Mouse (Mus musculus) embryo, embryonic 11.5 days (tissue): ENCODE data around the gene Ackr3.

Source experiments
- DNase-seq: peaks from one replicate; pipeline ENCODE4 v3.0.0-alpha.2; 2012; ENCODE audit warnings: low read depth, low spot score

Ackr3 gene

DNA sequence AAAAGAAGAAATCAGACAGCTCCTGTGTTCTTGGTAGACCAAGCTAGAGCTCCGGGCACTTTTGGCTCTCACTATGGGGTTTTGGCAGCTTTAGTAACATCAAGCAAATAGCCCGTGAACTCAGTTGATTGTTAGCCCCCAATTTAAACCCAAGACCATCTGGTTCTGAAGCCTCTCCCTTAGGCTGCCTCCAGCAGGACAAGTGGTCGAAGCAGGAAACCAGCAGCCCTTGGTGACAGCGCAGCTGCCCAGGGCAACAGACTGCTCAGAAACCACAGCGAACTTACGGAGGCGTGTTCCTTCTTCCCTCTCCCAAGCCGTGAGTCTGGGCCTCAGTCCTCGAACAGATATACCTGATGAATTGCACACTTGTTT lies 24.5 kb downstream of the Ackr3 start:
- no peak for DNase-seq

DNA sequence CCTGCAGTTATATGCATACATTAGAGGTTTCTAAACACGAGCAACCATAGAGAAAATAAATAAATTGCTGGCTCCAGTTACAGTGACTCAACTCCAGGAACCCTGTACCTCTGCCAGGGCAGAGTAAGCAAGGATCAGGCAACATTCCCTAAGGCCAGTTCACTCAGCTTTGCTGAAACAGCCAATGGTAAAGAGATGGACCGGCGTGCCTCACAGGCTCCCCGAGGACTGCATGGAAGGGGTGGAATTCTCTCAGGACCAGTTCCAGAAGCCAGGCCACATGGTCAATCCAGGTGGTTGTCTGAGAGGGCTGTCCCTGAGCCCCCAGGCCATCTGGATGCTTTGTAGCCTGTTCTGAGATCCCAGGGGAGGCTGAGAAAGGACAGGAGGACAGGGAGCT lies 26.8 kb downstream of the Ackr3 start:
- no peak for DNase-seq

DNA sequence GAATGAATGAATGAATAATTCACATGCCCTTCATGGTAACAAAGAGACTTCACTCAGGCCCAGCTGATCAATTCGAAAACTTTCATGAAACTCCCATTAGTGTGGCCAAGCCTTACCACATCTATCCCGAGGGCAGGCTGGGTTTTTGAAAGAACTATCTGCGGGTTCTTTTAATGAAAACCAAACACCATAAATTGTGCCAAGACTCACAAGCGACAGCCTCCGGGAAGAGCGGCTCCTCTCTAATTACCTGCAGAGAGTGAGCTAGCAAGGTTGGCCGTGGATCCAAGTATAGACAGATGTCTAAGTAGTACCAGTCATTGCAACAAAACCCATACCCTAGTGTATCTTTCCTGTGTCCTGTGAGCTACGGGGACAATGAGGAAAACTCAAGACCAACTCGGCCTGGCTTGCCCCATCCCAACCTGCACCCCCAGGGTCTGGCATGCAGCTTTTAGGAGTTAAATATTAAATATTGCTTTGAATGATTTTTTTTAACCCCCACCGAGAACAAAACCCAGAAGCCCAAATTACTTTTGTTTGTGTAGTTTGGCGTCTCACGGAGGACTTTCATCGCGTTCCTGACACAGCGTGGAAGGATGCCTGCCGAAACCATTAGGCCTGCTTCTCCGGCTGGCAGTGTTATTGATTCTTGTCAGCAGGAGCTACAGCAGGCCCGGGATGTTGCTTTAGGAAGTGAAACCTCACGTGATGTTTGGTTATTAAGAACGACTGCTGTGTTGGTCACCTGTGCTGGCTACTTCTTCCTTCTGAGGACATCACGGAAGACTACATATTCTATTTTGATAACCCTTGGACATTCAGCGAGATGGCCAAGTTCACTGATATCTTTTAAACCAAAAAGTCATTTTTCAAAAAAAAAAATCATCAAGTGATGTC lies 28.1 kb downstream of the Ackr3 start:
- DNase-seq, result no peak

GRCm38 (mm10) chr1:90232491-90232885 lies 28.7 kb downstream of the Ackr3 start:
- DNase-seq, result no peak

- no peak for DNase-seq
Measured at GRCm38 (mm10) chr1:90234620-90235054, 30.9 kb downstream of the Ackr3 start.

- DNase-seq, result no peak
Measured at GRCm38 (mm10) chr1:90236640-90237039, 32.9 kb downstream of the Ackr3 start.

GRCm38 (mm10) chr1:90238095-90238888 lies 34.5 kb downstream of the Ackr3 start:
- DNase-seq, result no peak

DNA sequence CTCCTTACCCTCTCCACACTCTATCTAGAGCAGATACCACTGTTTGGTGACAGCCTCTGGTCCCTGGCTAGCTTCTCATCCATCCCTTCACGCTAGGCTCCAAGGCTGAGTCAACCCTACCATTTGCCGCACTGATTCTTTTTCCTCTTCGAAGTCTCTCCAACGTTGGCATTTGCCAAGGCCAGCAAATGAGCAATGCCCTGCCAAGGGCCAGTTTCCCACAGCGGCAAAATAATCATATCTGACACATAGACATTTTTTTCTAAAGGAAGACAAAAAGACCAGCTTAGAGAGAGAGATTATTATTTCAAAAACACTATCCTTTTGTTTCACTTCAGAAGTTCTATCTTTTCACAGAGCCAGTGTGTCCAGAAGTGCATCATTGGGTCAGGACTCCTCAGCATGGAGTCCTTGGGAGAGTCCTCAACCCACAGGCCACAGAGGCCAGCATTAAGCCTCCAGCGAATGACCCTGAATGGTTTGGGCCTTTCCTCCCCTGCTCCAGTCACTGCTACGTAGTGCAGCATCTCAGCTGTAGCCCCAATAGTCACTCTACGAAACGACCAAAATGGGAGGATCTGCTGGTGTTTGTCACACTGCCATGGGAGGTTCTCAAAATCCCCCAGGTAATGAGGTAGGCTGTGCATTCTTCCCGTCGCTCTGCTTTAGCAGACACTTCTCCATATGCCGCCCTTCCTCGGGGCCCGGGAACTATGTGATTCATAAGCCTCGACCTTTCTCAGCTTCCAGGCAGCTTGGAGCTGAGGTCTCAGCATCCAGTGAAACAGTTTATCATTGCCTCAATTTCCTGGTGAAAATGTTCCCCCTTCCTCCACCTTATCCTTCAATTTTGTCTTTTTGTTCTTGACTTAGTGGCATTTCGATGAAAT lies 35.8 kb downstream of the Ackr3 start:
- no peak for DNase-seq

DNA sequence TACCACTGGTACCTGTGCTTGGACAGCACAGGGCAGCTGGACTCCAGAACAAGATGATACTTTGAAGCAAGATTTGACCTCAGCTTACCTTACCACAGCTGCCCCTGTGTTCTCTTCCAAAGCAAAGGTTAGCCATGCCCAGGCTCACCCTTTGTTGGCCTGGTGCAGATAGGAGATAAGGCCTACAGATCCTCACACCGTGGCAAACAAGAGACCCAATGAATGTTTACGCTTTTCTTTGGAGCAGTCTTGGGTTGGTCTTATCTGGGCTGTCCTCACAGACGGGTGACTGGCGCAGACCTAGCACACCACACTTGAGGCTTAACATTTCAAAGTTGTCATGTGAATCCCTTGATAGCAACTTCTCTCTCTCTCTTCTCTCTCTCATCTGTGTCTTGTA lies 36.5 kb downstream of the Ackr3 start:
- DNase-seq, result no peak

- no peak for DNase-seq
Measured at GRCm38 (mm10) chr1:90242444-90242989, 38.7 kb downstream of the Ackr3 start.

- DNase-seq, result no peak
Measured at GRCm38 (mm10) chr1:90244537-90244936, 40.8 kb downstream of the Ackr3 start.

- no peak for DNase-seq
Measured at GRCm38 (mm10) chr1:90245533-90245932, 41.8 kb downstream of the Ackr3 start.

DNA sequence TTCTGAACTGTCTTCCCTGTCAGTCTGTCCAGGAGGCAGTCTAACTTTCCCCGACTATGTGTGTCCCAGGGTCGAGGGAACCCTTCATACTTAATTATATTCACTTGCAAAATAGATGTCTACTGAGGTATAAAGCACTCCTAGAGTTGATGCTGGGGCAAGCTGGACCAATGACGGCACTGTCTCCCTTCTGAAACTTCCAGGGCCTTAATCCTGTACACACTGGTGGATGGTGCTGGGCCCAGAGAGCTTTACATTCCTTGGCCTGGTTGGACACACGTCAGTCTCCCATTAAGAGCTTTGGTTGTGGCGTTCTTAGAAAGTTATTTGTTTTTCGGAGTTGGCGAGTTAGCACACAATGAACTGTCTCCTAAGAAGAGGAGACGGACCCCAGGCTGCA lies 42.3 kb downstream of the Ackr3 start:
- DNase-seq, result no peak

DNA sequence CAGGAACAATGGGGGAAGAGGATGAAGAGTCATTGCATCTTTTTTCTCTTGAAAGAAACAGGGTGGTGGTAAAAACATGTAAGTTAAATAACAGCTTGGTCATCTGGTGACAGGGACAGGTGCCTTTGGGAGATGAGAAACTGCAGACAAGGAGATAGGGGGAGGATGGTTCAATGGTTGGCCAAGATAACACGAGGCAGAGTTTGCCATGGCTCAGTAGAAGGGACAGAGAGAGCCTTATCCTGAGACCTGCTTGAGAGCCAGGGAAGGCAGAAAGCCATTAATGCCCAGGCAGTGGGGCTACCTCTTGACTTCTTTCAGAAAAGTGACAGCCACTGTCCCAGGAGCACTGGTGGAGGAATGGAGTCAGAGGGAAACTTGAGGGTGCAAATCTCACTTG lies 43.0 kb downstream of the Ackr3 start:
- DNase-seq, result no peak

GRCm38 (mm10) chr1:90247234-90247633 lies 43.5 kb downstream of the Ackr3 start:
- no peak for DNase-seq

GRCm38 (mm10) chr1:90247756-90248541 lies 44.2 kb downstream of the Ackr3 start:
- DNase-seq, result no peak

DNA sequence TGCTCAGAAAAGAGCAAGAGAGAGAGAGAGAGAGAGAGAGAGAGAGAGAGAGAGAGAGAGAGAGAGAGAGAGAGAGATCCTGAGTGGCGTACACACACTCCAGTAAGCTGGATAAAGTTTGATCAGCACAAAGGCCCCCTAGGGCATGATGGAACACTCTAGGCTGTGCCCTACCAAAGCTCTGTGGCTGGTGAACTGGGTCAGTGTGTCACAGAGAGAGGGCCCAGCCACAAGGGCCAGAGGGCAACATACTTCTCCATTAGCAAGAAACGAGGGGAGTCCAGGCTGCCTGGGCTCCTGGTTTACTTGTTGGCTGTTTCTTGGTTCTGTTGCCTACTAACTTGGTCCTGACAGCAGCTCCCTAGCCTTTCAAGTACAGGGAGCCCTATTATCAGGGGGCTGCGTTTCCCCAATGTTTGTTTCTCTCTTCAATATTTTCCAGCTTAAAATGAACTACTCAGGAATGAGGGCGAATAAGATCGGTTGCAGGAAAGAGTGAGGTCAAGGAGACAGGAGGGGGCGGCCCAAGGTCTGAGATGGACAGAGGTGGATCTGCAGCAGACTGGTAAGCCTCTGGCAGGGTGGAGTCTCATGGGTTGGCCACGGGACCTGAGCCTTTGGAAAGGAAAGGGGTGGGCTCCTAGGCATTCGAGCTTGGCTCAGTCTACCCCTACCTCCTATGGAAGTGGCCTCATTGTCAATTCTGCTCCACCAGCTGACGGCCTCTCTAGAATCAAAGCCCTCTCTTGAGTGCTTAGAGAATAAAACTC lies 45.4 kb downstream of the Ackr3 start:
- DNase-seq, result no peak

DNA sequence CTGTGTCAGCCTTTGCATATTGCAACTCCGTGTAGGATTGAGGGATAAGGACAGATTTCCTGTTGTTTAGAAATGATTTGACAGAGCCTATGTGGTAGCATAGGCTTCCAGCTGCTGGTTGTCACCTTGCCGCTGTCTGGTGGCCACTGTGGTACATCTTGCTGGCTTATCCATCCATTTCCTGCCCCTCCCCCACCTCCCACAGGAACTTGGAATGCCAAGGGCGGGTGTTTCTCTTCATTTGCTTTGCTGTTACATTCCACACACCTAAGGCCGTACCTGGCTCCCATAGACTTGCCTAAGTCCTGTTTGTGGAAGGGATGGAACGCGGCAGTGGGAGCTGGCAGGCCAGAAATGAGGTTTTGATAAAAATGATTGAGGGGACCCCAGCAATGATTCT lies 46.6 kb downstream of the Ackr3 start:
- DNase-seq, result no peak

DNA sequence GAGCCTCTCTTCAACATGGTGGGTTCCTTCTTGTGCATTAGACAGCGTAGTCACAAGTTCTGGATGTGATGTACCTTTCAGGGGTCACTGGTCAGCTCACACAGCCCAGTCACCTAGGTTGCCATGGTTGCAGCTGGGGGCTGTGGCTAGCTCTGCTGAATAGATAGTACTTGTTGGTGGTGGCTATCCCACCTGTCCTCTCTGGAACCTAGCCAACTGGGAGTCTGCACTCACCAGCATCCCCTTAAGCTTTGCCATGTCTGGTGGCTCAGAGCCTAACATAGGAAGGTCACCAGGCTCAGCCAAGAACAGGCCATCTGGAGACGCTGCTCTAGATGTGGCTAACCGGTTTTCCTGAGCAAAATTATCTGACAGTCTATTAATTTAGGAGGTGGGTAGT lies 47.4 kb downstream of the Ackr3 start:
- DNase-seq, result no peak

DNA sequence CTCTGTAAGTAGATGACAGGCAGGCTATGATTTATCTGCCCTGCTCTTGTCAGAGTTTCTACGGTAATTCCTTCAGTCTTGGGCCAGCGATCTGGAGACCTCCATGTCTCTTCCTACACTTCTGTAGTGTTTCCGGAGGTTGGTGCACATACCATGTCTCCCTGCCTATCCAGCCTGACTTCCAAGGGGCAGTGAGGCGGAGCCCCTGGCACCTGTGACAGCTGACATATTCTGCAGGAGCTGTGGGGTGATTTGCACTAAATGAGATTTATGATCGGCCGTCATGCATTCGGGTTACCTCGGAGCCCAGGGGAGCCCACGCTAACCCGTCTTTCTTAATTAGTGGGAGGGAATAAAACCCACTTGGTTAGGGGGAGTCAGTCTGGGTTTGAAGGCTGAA lies 49.7 kb downstream of the Ackr3 start:
- no peak for DNase-seq
